Mouse (Mus musculus) right cerebral cortex, postnatal 10 days (tissue): ENCODE data around the gene Tbx3.
A peak's percentile ranks its signal among the peaks of the same experiment; 100 is the strongest.

Experiments
- DNase-seq, 2 experiments: peaks; one replicate each; pipeline ENCODE4 v3.0.0; 2021; ENCODE audit warnings: low spot score in 2 of 2

The Tbx3 gene

GRCm38 (mm10) chr5:119706467-119706866, 36.0 kb downstream of the Tbx3 start:
- no peak for DNase-seq

- no peak for DNase-seq
Measured at GRCm38 (mm10) chr5:119708850-119709585, 38.5 kb downstream of the Tbx3 start.

- DNase-seq: no peak
Measured at GRCm38 (mm10) chr5:119709826-119710559, 39.5 kb downstream of the Tbx3 start.

DNA sequence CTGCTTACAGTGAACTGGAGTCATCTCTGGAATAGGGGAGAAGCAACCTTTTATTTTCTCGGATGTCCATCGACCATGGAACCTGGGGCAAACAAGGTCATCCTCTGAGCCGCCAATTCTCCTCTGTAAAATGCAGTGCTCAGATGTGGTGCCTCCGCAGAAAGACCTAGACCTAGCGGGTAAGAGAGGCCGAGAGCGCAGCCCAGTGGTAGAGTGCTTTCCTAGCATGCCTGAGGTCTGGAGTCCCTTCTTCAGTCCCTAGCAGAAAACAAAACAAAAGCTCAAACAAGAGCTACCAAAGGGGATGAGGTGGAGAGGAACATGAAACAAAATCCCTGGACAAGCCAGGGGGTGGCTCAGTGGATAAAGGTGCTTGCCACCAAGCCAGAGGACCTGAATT, 40.3 kb downstream of the Tbx3 start:
- DNase-seq: no peak

DNA sequence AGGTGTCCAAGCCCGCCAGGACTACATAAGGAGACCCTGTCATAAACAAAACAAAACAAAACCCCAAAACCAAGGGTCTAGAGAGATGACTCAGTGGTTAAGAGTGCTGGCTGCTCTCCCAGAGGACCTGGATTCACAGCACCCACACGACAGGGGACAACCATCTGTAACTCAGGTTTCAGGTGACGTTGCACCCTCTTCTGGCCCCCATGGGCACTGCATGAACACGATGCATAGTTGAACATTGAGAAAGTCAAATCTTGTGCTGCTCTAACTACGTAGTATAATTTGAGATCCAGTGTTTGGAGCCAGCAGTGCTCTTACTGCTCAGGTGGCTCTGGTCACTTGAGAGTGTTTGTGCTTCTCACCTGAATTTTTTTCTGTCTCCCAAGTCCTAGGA, 41.2 kb downstream of the Tbx3 start:
- no peak for DNase-seq

DNA sequence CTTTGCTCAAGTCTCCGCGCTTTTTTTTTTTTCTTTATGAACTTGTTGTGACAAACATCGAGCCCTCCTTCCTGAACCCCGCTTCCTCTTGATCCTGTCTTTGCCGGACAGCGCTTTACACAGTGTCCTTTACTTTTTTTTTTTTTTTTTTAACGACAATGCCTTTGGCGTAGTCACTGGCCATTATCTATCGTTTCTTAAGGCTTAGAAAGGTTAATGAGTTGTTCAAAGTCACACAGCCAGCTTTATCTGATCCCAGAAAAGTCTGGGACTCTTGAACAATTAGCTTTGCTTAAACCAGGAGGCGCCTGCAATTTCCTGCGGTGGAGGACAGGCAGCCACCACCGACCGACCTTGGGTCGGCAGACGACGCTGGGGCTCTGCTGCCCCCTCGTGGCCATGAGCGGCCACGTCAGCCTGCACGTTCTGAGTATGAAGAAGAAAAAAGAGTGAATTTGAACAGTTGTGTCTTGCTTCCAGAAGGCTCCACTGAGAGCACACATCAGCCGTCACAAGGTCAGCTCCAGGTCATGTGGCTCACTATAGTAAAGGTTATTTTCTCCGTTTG, 42.3 kb downstream of the Tbx3 start:
- DNase-seq: peak; percentile 54 to 80

GRCm38 (mm10) chr5:119720471-119721265, 50.2 kb downstream of the Tbx3 start:
- DNase-seq: no peak

DNA sequence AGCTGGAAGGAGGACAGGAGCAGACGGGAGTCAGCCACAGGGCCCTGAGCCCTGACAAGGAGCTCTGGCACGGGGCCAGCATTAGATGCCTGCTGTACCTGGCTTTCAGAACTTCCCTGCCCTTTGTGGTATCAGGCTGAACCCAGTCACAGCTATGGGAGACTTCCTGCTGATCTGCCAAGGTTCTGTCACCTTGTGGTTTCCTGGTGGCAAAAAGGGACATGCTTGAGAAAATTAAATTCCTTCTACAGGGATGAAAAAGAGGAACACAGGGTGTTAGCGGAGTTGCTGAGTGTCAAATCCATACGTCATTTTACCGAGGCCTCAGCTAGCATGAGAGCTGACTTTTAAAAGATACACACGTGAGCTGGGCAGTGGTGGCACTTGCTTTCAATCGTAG, 62.5 kb downstream of the Tbx3 start:
- DNase-seq: no peak
